Mouse (Mus musculus) bone marrow macrophage, adult 2 months (primary cell): ENCODE data around the gene Ramp2.

Experiments
- CTCF ChIP-seq: IDR thresholded peaks from 2 replicates; pipeline ENCODE4 v1.5.1; 2012; ENCODE audit warnings: low read depth, mild to moderate bottlenecking, low read length, moderate library complexity
- POLR2A ChIP-seq: IDR thresholded peaks from 2 replicates; pipeline ENCODE4 v1.6.1; 2012; ENCODE audit warnings: mild to moderate bottlenecking, low read depth, low read length, borderline replicate concordance

DNA sequence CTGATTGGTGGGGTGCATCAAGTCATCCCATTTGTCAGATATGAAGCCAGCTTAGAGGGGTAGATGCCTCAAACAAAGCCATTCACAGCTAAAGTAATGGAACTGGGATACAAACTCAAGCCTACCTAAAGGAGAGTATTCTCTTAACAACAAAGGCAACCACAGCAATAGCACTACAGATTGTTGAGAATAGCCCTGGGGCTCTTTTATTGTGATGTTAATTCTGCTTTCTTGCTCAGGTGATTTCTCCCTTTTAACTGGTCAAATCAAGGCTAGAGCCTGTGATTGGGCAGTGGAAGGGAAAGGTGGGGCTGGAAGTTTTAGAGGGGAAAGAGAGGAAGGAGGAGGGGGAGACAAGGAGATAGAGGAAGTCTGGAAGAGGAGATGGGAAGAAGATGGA, 11.7 kb upstream of the Ramp2 start:
- TF ChIP-seq CTCF: no peak
- no peak for TF ChIP-seq POLR2A
